Mouse (Mus musculus) embryonic facial prominence, embryonic 11.5 days (tissue): Measurements from ENCODE around the gene Mettl4. TPM values are rescaled to one million over a fixed set of nuclear protein-coding genes. Genes with fewer than 3 reads are reported as not detected.

Source experiments
- ATAC-seq: fragments of 200-750 bp; cut with Nextera tagmentation; replicated peaks from 2 replicates; pipeline ENCODE4 v1.8.0; 2017; ENCODE audit warnings: low read depth; ENCODE audit not compliant: insufficient number of reproducible peaks, low FRiP score, low TSS enrichment
- DNase-seq: peaks from one replicate; pipeline ENCODE4 v3.0.0-alpha.2; 2015; ENCODE audit warnings: low spot score
- H3K27ac ChIP-seq: fragments of 300-500 bp; sonication (generic); replicated peaks from 2 replicates; pipeline ENCODE4 v1.5.1; 2014; ENCODE audit warnings: mild to moderate bottlenecking, low read depth, low read length, control low read depth
- H3K27me3 ChIP-seq: fragments of 300-500 bp; sonication (generic); 2 replicates; pipeline ENCODE4 v1.6.1; 2014; ENCODE audit warnings: mild to moderate bottlenecking, low read length, moderate library complexity, mixed read lengths; ENCODE audit not compliant: control insufficient read depth, insufficient read depth
- H3K36me3 ChIP-seq: fragments of 300-500 bp; sonication (generic); replicated peaks from 2 replicates; pipeline ENCODE4 v1.6.1; 2014; ENCODE audit warnings: low read depth, mild to moderate bottlenecking, low read length, moderate library complexity, mixed read lengths; ENCODE audit not compliant: control insufficient read depth, insufficient read depth
- H3K4me1 ChIP-seq: fragments of 300-500 bp; sonication (generic); 2 replicates; pipeline ENCODE4 v1.6.1; 2014; ENCODE audit warnings: low read length, mixed read lengths; ENCODE audit not compliant: control insufficient read depth, insufficient read depth
- H3K4me2 ChIP-seq: fragments of 300-500 bp; sonication (generic); 2 replicates; pipeline ENCODE4 v1.6.1; 2014; ENCODE audit warnings: low read depth, mild to moderate bottlenecking, control low read depth, low read length, moderate library complexity
- H3K4me3 ChIP-seq: fragments of 300-500 bp; sonication (generic); 2 replicates; pipeline ENCODE4 v1.5.1; 2014; ENCODE audit warnings: low read depth, low read length, control low read depth
- H3K9ac ChIP-seq: fragments of 300-500 bp; sonication (generic); replicated peaks from 2 replicates; pipeline ENCODE4 v1.6.1; 2014; ENCODE audit warnings: mild to moderate bottlenecking, control low read depth, low read length
- H3K9me3 ChIP-seq: fragments of 300-500 bp; sonication (generic); replicated peaks from 2 replicates; pipeline ENCODE4 v1.6.1; 2016; ENCODE audit warnings: mild to moderate bottlenecking, low read length, inconsistent platforms, mixed read lengths; ENCODE audit not compliant: control insufficient read depth
- WGBS: fragments of 180-500 bp; shearing (Covaris S2); extraction: QIAGEN DNeasy Blood & Tissue Kit; methylation state at CpG from one replicate; pipeline ENCODE4 v1.1.7; 2014; 5-methylcytosine and 5-hydroxymethylcytosine counted together
- polyA plus RNA-seq: library from polyadenylated mRNA; unstranded; fragments of >200 nt; fragmentation: Nextera tagmentation; extraction: Ambion mirVana; gene quantifications from 2 replicates; pipeline ENCODE4 v1.2.1, GENCODE M21; 2014

The Mettl4 gene
- polyA plus RNA-seq, result 36.1 and 36.3 TPM in 2 replicates

- Histone ChIP-seq H3K4me3 (peak within 1 kb of the TSS; percentile 45), H3K9me3 (no peaks in the 10 kb centered on the region), H3K4me2 (peak within 1 kb of the TSS; percentile 50), H3K4me1 (no peaks in the 10 kb centered on the region), H3K27ac (peak within 1 kb of the TSS; percentile 89), H3K9ac (peak within 1 kb of the TSS; percentile 67), H3K36me3 (no peaks in the 10 kb centered on the region), H3K27me3 (no peaks in the 10 kb centered on the region)
- peak; percentile 94 for DNase-seq
- peak; percentile 99 for ATAC-seq
- under 1% methylated on average over 56 of the region's 56 CpGs for WGBS
These were observed at the start of gene Mettl4 for GRCm38 (mm10) chr17:94749466-94750135. Gene Mettl4 (minus strand): TSS chr17:94750019.

GRCm38 (mm10) chr17:94778871-94779482 is 29.2 kb upstream of the Mettl4 start:
- Histone ChIP-seq H3K9ac (no peak overlapping the region), H3K27ac (no peak overlapping the region), H3K9me3 (no peaks in the 10 kb centered on the region), H3K4me3 (no peak overlapping the region), H3K27me3 (no peaks in the 10 kb centered on the region), H3K4me2 (no peak overlapping the region), H3K36me3 (no peaks in the 10 kb centered on the region), H3K4me1 (no peaks in the 10 kb centered on the region)
- ATAC-seq, result no peak
- WGBS, result 84% methylated on average over 2 of the region's 2 CpGs
- DNase-seq, result no peak

- DNase-seq (no peak), ATAC-seq (no peak)
- no peaks in the 10 kb centered on the region; the same call in 1 of the 2 replicates for H3K36me3 ChIP-seq
- H3K4me2 ChIP-seq, result no peak overlapping the region
- H3K27ac ChIP-seq, result no peak overlapping the region
- WGBS, result 82% methylated on average over 2 of the region's 2 CpGs
- no peak overlapping the region for H3K9ac ChIP-seq
- no peaks in the 10 kb centered on the region for H3K9me3 ChIP-seq
- no peak overlapping the region for H3K4me3 ChIP-seq
- H3K27me3 ChIP-seq, result no peaks in the 10 kb centered on the region
- no peaks in the 10 kb centered on the region for H3K4me1 ChIP-seq
These were observed 18.7 kb upstream of the Mettl4 start for GRCm38 (mm10) chr17:94768491-94768890.

- Histone ChIP-seq H3K36me3 (no peaks in the 10 kb centered on the region; the same call in 1 of the 2 replicates), H3K4me2 (no peak overlapping the region), H3K9me3 (no peaks in the 10 kb centered on the region), H3K9ac (no peak overlapping the region), H3K27me3 (no peaks in the 10 kb centered on the region), H3K27ac (no peak overlapping the region), H3K4me1 (no peaks in the 10 kb centered on the region), H3K4me3 (no peak overlapping the region)
- WGBS, result 87% methylated on average over 3 of the region's 3 CpGs
- no peak for ATAC-seq
- no peak for DNase-seq
These were observed 14.9 kb upstream of the Mettl4 start for GRCm38 (mm10) chr17:94764711-94765110.

GRCm38 (mm10) chr17:94764011-94764410 is 14.2 kb upstream of the Mettl4 start:
- 76% methylated on average over 1 of the region's 1 CpGs for WGBS
- Histone ChIP-seq H3K4me1 (no peaks in the 10 kb centered on the region), H3K27me3 (no peaks in the 10 kb centered on the region), H3K27ac (no peak overlapping the region), H3K4me3 (no peak overlapping the region), H3K9ac (no peak overlapping the region), H3K4me2 (no peak overlapping the region), H3K9me3 (no peaks in the 10 kb centered on the region), H3K36me3 (no peaks in the 10 kb centered on the region; the same call in 1 of the 2 replicates)
- ATAC-seq, result no peak
- no peak for DNase-seq

GRCm38 (mm10) chr17:94762405-94762804 is 12.6 kb upstream of the Mettl4 start:
- no peaks in the 10 kb centered on the region for H3K27me3 ChIP-seq
- WGBS, result 92% methylated on average over 3 of the region's 3 CpGs
- no peak overlapping the region for H3K4me3 ChIP-seq
- no peak overlapping the region for H3K4me2 ChIP-seq
- H3K9me3 ChIP-seq, result no peaks in the 10 kb centered on the region
- no peak overlapping the region for H3K27ac ChIP-seq
- no peak overlapping the region for H3K9ac ChIP-seq
- H3K36me3 ChIP-seq, result no peaks in the 10 kb centered on the region; the same call in 1 of the 2 replicates
- DNase-seq (no peak), ATAC-seq (no peak)
- H3K4me1 ChIP-seq, result no peaks in the 10 kb centered on the region

GRCm38 (mm10) chr17:94750136-94750729 is 414 bp upstream of the Mettl4 start:
- H3K4me3 ChIP-seq, result peak overlapping the region; percentile 45
- H3K36me3 ChIP-seq, result no peaks in the 10 kb centered on the region
- H3K27me3 ChIP-seq, result no peaks in the 10 kb centered on the region
- no peak overlapping the region for H3K27ac ChIP-seq
- peak overlapping the region; percentile 47 for H3K9ac ChIP-seq
- WGBS, result 2% methylated on average over 22 of the region's 22 CpGs
- H3K4me1 ChIP-seq, result no peaks in the 10 kb centered on the region
- H3K4me2 ChIP-seq, result peak overlapping the region; percentile 50
- DNase-seq (peak; percentile 13), ATAC-seq (peak; percentile 53)
- no peaks in the 10 kb centered on the region for H3K9me3 ChIP-seq

- Histone ChIP-seq H3K36me3 (no peaks in the 10 kb centered on the region), H3K27ac (no peak overlapping the region), H3K27me3 (no peaks in the 10 kb centered on the region), H3K9ac (no peak overlapping the region), H3K4me1 (no peaks in the 10 kb centered on the region), H3K4me3 (no peak overlapping the region), H3K4me2 (no peak overlapping the region), H3K9me3 (no peaks in the 10 kb centered on the region)
- no peak for ATAC-seq
- DNase-seq, result no peak
- 87% methylated on average over 4 of the region's 4 CpGs for WGBS
These were observed 11.6 kb downstream of the Mettl4 start for GRCm38 (mm10) chr17:94738173-94738572.
